Mouse (Mus musculus) lung, embryonic 14.5 days (tissue): ENCODE measurements around the gene Nipal3. TPM values are rescaled to one million over a fixed set of nuclear protein-coding genes. Genes with fewer than 3 reads are reported as not detected.

Experiments
- ATAC-seq: fragments of 200-750 bp; cut with Nextera tagmentation; 2 replicates; pipeline ENCODE4 v1.8.0; 2017; ENCODE audit warnings: mild to moderate bottlenecking, moderate TSS enrichment, moderate library complexity; ENCODE audit not compliant: insufficient read depth
- DNase-seq: peaks from one replicate; pipeline ENCODE4 v3.0.0-alpha.2; 2015
- H3K27ac ChIP-seq: fragments of 300-500 bp; sonication (generic); 2 replicates; pipeline ENCODE4 v1.5.1; 2014; ENCODE audit warnings: low read depth, mild to moderate bottlenecking, moderate library complexity
- H3K27me3 ChIP-seq: fragments of 300-500 bp; sonication (generic); 2 replicates; pipeline ENCODE4 v1.6.1; 2014; ENCODE audit warnings: low read length, control low read depth; ENCODE audit not compliant: insufficient read depth
- H3K36me3 ChIP-seq: fragments of 300-500 bp; sonication (generic); 2 replicates; pipeline ENCODE4 v1.6.1; 2014; ENCODE audit warnings: control low read depth; ENCODE audit not compliant: insufficient read depth
- H3K4me1 ChIP-seq: fragments of 300-500 bp; sonication (generic); 2 replicates; pipeline ENCODE4 v1.6.1; 2014; ENCODE audit warnings: antibody characterized with exemption, control low read depth; ENCODE audit not compliant: insufficient read depth
- H3K4me2 ChIP-seq: fragments of 300-500 bp; sonication (generic); 2 replicates; pipeline ENCODE4 v1.6.1; 2014; ENCODE audit warnings: mild to moderate bottlenecking
- H3K4me3 ChIP-seq: fragments of 300-500 bp; sonication (generic); 2 replicates; pipeline ENCODE4 v1.5.1; 2014; ENCODE audit warnings: low read depth, low read length
- H3K9ac ChIP-seq: fragments of 300-500 bp; sonication (generic); 2 replicates; pipeline ENCODE4 v1.6.1; 2014
- H3K9me3 ChIP-seq: fragments of 300-500 bp; sonication (generic); 2 replicates; pipeline ENCODE4 v1.6.1; 2016; ENCODE audit warnings: low read depth, low read length, control low read depth
- CTCF ChIP-seq: IDR thresholded peaks from 2 replicates; pipeline ENCODE4 v1.5.1; 2016; ENCODE audit warnings: antibody characterized with exemption, low read depth
- WGBS: fragments of 180-500 bp; shearing (Covaris S2); extraction: QIAGEN DNeasy Blood & Tissue Kit; methylation state at CpG from one replicate; pipeline ENCODE4 v1.1.7; 2014; 5-methylcytosine and 5-hydroxymethylcytosine counted together
- polyA plus RNA-seq: library from polyadenylated mRNA; unstranded; fragments of >200 nt; fragmentation: Nextera tagmentation; extraction: Ambion mirVana; gene quantifications from 2 replicates; pipeline ENCODE4 v1.2.1, GENCODE M21; 2014

The Nipal3 gene
- polyA plus RNA-seq = 3.4 and 4.7 TPM in 2 replicates

DNA sequence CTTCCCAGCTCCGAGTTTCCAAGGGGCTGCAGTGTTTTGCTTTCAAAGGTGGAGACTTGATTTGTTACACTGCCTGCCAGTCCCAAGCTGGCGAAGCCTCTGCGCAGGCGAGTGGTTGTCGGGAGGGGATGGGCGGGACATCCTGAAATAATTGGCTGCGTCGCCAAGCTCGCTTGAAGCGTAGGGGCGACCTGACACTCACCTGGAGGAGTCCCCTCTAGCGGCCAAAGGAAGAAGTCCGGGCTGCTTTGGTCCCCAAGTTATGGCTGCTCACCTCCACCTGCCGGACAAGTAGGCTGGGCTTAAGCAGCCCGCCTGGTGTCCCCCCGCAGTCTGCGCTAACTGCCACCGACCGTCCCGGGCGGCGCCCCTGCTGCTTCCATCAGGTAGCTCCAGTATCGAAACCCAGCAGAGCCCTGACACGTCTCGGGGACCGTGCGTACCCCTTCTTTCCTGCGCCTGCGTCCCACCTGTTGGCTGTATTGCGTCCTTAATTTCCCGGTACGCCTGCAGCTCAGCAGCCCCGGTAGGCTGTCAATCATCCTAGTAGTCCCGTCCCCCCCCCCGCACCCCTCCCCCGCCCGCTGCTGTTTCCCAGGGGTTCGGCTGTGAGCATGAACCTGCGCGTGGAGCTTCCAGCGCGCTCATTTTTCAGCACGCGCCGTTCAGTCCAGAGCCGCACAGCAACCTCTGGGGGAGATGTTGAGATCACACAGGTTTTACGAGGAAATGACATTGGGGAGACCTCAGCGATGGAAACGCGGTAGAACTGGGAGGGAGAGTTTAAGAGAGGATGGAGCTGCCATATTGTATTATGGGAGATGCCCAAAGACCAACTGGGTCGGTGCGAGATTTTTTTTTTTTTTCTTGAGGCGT is at the start of gene Nipal3, which contains the start of gene Stpg1:
TSS of gene Nipal3 (minus strand) at position 518 of the 876 bp plus-strand sequence.
TSS of gene Stpg1 (plus strand) at position 270 of the 876 bp plus-strand sequence.
- Histone ChIP-seq H3K9ac (peak within 1 kb of the TSS; percentile 55), H3K27ac (peak within 1 kb of the TSS; percentile 60; the same call in 1 of the 2 replicates), H3K27me3 (no peaks in the 10 kb centered on the region), H3K4me3 (peak within 1 kb of the TSS; percentile 65), H3K36me3 (no peaks in the 10 kb centered on the region), H3K4me1 (no peaks in the 10 kb centered on the region), H3K4me2 (peak within 1 kb of the TSS; percentile 95), H3K9me3 (no peaks in the 10 kb centered on the region)
- ATAC-seq (peak; percentile 91), DNase-seq (peak; percentile 95)
- under 1% methylated on average over 53 of the region's 53 CpGs for WGBS
- TF ChIP-seq CTCF = peak; percentile 72

GRCm38 (mm10) chr4:135544284-135544683 is 49.4 kb upstream of the Nipal3 start:
- ATAC-seq = no peak
- WGBS = 63% methylated on average over 2 of the region's 2 CpGs
- TF ChIP-seq CTCF = no peak
- H3K27me3 ChIP-seq = no peaks in the 10 kb centered on the region
- H3K36me3 ChIP-seq = no peaks in the 10 kb centered on the region
- peak overlapping the region; percentile 53; the same call in 1 of the 2 replicates for H3K4me2 ChIP-seq
- H3K4me3 ChIP-seq = no peak overlapping the region
- DNase-seq = peak; percentile 34
- H3K4me1 ChIP-seq = peaks cover 28% of the 10 kb centered on the region
- no peak overlapping the region for H3K9ac ChIP-seq
- no peaks in the 10 kb centered on the region for H3K9me3 ChIP-seq
- H3K27ac ChIP-seq = no peak overlapping the region

DNA sequence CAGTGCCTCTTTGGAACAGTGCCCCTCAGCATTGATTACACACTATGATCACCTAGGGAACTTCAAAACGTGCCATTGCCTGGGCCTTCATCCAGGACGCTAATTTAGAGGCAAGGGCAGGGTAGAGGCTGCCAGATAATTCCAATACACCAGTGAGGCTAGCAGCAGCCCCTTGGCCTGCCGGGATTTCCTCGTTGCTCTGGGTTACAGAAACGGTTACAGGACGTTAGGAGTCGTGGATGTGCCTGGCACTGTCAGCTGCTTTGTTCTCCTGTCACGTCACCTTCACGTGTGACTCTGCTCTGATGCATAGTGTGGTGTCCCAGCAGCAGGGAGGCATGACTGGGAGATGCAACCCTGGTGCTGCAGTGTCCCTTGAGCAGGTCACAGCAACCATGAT is 45.2 kb upstream of the Nipal3 start:
- DNase-seq = no peak
- H3K9me3 ChIP-seq = no peaks in the 10 kb centered on the region
- H3K4me3 ChIP-seq = no peak overlapping the region
- ATAC-seq = no peak
- 54% methylated on average over 9 of the region's 9 CpGs for WGBS
- H3K4me1 ChIP-seq = peaks cover 5% of the 10 kb centered on the region; the same call in 1 of the 2 replicates
- H3K27ac ChIP-seq = no peak overlapping the region
- no peak overlapping the region for H3K4me2 ChIP-seq
- H3K27me3 ChIP-seq = no peaks in the 10 kb centered on the region
- no peak for TF ChIP-seq CTCF
- H3K9ac ChIP-seq = no peak overlapping the region
- H3K36me3 ChIP-seq = no peaks in the 10 kb centered on the region

GRCm38 (mm10) chr4:135539056-135539455 is 44.2 kb upstream of the Nipal3 start:
- no peaks in the 10 kb centered on the region for H3K4me1 ChIP-seq
- no peak for TF ChIP-seq CTCF
- no peaks in the 10 kb centered on the region for H3K27me3 ChIP-seq
- H3K4me2 ChIP-seq = no peak overlapping the region
- no peak for ATAC-seq
- H3K9me3 ChIP-seq = no peaks in the 10 kb centered on the region
- H3K27ac ChIP-seq = no peak overlapping the region
- no peak for DNase-seq
- no peak overlapping the region for H3K4me3 ChIP-seq
- no peaks in the 10 kb centered on the region for H3K36me3 ChIP-seq
- no peak overlapping the region for H3K9ac ChIP-seq
- WGBS = 80% methylated on average over 12 of the region's 12 CpGs

DNA sequence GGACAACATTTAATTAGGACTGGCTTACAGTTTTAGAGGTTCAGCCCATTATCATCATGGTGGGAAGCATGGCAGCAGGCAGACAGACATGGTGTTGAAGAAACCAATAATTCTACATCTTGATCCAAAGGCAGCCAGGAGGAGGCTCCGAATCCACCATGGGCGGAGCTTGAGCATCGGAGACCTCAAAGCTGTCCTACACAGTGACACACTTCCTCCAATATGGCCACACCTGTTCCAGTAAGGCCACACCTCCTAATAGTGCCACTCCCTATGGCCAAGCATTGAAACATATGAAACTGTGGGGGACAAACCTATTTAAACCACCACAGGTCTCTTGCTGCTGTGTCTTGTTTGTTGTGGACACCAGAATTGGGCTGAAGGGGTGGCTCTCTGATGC is 40.2 kb upstream of the Nipal3 start:
- no peak for TF ChIP-seq CTCF
- Histone ChIP-seq H3K36me3 (no peaks in the 10 kb centered on the region), H3K27ac (no peak overlapping the region), H3K9me3 (no peaks in the 10 kb centered on the region), H3K9ac (no peak overlapping the region), H3K4me2 (no peak overlapping the region), H3K27me3 (no peaks in the 10 kb centered on the region), H3K4me3 (no peak overlapping the region), H3K4me1 (no peaks in the 10 kb centered on the region)
- WGBS = 93% methylated on average over 3 of the region's 3 CpGs
- ATAC-seq (no peak), DNase-seq (no peak)

- Histone ChIP-seq H3K9ac (no peak overlapping the region), H3K4me3 (no peak overlapping the region), H3K27me3 (no peaks in the 10 kb centered on the region), H3K27ac (no peak overlapping the region), H3K9me3 (no peaks in the 10 kb centered on the region), H3K36me3 (no peaks in the 10 kb centered on the region), H3K4me1 (no peaks in the 10 kb centered on the region), H3K4me2 (no peak overlapping the region)
- WGBS = 53% methylated on average over 6 of the region's 6 CpGs
- DNase-seq = no peak
- no peak for ATAC-seq
- TF ChIP-seq CTCF = no peak
Observed at GRCm38 (mm10) chr4:135533001-135533400, 38.2 kb upstream of the Nipal3 start.
